Mouse (Mus musculus): ENCODE measurements around the gene Pdx1. TPM values are rescaled to one million over a fixed set of nuclear protein-coding genes. Genes with fewer than 3 reads are reported as not detected.

Pdx1 gene
- polyA plus RNA-seq, 1 experiment from 2014 or later, result not detected

DNA sequence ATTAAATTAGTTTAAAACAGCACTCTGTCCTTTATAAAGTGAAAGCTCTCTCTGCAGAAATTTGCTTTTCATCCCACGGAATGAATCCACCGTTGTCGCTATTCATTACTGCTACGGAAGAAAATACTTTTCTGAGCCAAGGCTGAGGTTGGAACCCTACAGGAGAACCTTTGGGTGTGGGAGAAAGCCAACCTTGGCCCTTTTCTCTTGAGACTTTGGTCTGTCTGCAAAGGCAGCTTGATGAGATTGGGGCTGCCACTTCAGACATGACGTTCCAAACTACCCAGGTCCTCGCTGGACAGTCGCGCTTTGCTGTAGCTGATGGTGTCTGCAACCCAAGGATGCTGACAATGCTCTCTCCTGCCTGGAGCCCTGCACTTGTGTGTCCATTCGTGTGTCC is 38.7 kb downstream of the Pdx1 start:
- DNase-seq (ENCODE audit: low spot score), result no peak

- no peak for DNase-seq (ENCODE audit: low spot score)
Measured at GRCm38 (mm10) chr5:147309786-147310185, 40.0 kb downstream of the Pdx1 start.

DNA sequence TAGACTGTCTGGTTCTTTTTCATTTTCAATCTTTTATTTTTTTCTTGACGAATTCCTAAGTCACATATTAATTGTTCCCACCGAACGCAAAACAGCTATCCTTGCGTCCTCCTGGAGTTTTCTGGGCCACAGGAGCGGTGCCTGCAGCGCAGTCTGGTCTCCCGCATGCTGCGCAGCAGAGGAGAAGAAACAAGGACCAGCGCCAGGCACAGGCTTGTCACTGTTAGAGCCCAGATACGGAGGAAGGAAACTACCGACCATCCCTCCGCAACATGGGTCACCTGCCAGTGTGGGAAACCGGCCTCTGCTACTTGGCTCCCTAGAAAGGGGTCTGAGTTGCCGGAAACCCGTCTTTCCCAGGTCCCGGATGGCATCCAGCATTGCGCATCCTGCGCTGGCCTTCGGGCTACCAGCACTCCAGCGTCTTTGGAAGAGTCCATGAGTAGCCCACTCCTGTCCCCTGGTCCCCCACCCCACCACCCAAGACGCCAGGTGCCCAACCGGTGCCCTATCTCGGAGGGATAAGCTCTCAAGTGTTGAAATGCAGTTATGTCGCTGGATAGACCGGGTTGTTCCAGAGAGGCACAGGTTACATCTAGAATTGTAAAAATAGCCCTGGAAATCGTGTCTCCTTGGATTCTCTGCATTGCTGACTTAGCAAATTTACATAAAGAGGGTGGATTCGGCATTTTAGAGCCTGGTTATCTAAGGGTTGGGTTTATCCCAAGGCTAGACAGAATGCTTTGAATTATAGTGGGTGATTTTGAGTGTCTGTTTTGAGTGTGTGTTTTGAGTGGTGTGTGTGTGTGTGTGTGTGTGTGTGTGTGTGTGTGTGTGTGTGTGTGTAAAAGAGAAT is 43.3 kb downstream of the Pdx1 start:
- no peak for DNase-seq (ENCODE audit: low spot score)

GRCm38 (mm10) chr5:147314646-147315431 is 45.1 kb downstream of the Pdx1 start:
- DNase-seq (ENCODE audit: low spot score), result no peak

DNA sequence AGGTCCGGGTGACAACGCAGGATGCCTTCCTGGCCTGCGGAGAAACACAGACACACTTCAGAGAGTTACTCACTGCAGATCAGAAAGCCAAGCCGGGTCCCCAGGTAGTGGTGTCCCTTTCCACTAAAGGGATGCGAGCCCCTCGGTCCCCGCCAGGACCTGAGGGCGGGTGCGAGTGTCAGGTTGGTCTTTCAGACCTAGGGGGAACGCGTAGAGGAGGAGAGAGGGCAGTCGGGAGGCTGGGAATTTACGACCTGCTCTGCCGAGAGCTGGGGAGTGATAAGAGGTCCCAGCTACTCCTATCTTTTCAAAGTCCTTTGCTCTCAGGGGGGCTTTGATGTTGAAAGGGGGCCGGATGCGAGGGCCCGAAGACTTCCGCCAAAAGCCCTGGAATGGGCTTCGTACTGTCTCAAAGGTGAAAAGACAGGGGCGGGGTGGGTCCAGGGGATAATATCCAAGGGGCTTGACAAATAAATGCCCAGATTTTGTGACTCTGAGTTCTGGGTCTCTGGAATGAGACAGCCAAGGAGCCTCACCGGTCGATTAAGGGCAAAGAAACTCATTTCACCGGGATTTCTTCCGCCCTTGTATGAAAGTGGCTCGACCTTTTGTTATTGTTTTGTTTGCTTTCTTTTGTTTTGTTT is 45.8 kb downstream of the Pdx1 start:
- no peak for DNase-seq (ENCODE audit: low spot score)

DNA sequence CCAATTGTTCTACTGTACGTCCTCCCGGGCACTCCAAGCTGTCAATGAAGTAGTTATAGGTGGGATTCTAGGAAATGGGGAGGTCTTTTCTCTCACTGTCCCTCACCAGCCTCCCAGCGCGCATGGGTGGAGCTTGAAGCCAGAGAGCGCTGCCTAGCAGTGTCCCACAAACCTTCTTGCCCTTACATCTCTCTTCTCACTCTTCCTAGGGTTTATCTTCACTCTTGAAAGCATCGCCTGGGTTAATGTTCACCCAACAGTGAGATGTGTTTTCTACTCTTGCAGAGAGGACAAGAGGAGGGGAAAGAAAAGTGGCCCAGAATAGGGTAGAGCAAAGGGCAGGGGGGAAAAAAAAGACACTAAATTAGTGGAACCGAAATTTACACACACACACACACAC is 47.6 kb downstream of the Pdx1 start:
- no peak for DNase-seq (ENCODE audit: low spot score)

GRCm38 (mm10) chr5:147317991-147318390 is 48.2 kb downstream of the Pdx1 start:
- DNase-seq (ENCODE audit: low spot score), result no peak

DNA sequence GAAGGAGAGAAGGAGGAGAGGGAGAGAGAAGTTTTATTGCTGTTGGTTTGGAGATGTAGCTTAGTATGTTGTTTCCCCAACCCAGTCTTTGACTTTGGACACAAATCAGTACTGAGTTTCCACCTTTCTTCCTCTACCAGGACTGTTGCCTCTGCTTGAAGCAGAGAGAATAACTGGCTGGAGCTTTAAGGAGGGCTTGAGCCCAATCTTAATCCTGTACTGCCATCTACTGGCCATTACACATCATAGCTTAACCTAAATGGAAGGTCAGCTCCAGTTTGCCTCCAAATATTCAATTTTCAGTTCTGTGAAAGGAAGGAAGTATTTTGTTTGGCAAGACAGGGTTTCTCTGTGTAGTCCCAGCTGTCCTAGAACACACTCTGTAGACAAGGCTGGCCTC is 49.9 kb downstream of the Pdx1 start:
- peak; percentile 74 for DNase-seq (ENCODE audit: low spot score)

GRCm38 (mm10) chr5:147322183-147322582 is 52.4 kb downstream of the Pdx1 start, which contains the start of gene Urad:
Gene Urad, minus strand, starts transcription at chr5:147322440.
- DNase-seq (ENCODE audit: low spot score), result no peak

GRCm38 (mm10) chr5:147323237-147323917 is 53.6 kb downstream of the Pdx1 start:
- peak; percentile 89 for DNase-seq (ENCODE audit: low spot score)

Small RNA genes within 50 kb of the gene (microRNA-seq; reads per million reads assigned to microRNA genes)
- gene Mir7k (ENCODE audit: borderline number of aligned reads), result not detected

Other genes starting within 250 kb of the Pdx1 start
- gene Lnx2, start 193.4 kb upstream of the Pdx1 start, polyA plus RNA-seq (2015; fragmentation: Nextera tagmentation; extraction: Ambion mirVana), result 8.8 and 11.1 TPM in 2 replicates
- gene Polr1d, start 192.9 kb upstream of the Pdx1 start, polyA plus RNA-seq (2015; fragmentation: Nextera tagmentation; extraction: Ambion mirVana), result 188 and 189 TPM in 2 replicates
- not detected in 2 replicates for gene Gsx1, start 81.3 kb upstream of the Pdx1 start, polyA plus RNA-seq (2015; fragmentation: Nextera tagmentation; extraction: Ambion mirVana)
- 0.13 TPM in 1 of 2 replicates, not detected in the other for gene Cdx2, start 37.3 kb downstream of the Pdx1 start, polyA plus RNA-seq (2015; fragmentation: Nextera tagmentation; extraction: Ambion mirVana)
- not detected in 2 replicates for gene Urad, start 52.5 kb downstream of the Pdx1 start, polyA plus RNA-seq (2015; fragmentation: Nextera tagmentation; extraction: Ambion mirVana)
- gene Flt3, start 130.5 kb downstream of the Pdx1 start, polyA plus RNA-seq (2015; fragmentation: Nextera tagmentation; extraction: Ambion mirVana), result 2.6 and 3.1 TPM in 2 replicates
- 139 and 191 TPM in 2 replicates for gene Pan3, start 160.2 kb downstream of the Pdx1 start, polyA plus RNA-seq (2015; fragmentation: Nextera tagmentation; extraction: Ambion mirVana)

All from thymus, postnatal 0 days (tissue).